Mouse (Mus musculus) macrophage (primary cell): ENCODE data around the gene Prpsap2. TPM values are rescaled to one million over a fixed set of nuclear protein-coding genes. Genes with fewer than 3 reads are reported as not detected.

Experiments used
- H3K27ac ChIP-seq: fragments of 350-480 bp; formaldehyde crosslinking; 2 replicates; pipeline ENCODE4 v1.9.0; 2021
- H3K36me3 ChIP-seq: fragments of 350-480 bp; formaldehyde crosslinking; 2 replicates; pipeline ENCODE4 v1.9.0; 2021; ENCODE audit errors: inconsistent target
- H3K4me3 ChIP-seq: fragments of 350-480 bp; formaldehyde crosslinking; 2 replicates; pipeline ENCODE4 v1.9.0; 2021; ENCODE audit errors: inconsistent target
- H3K79me2 ChIP-seq: fragments of 350-480 bp; formaldehyde crosslinking; 2 replicates; pipeline ENCODE4 v1.9.0; 2021; ENCODE audit errors: inconsistent target
- WGBS: methylation state at CpG from one replicate; pipeline ENCODE4 v1.1.7; 2026; ENCODE audit warnings: inconsistent platforms; ENCODE audit not compliant: missing documents; 5-methylcytosine and 5-hydroxymethylcytosine counted together
- polyA plus RNA-seq: library from polyadenylated mRNA; stranded (reverse); fragments of 250-400 nt; gene quantifications from 3 replicates; pipeline ENCODE4 v1.2.4, GENCODE M21; 2018; ENCODE audit warnings: inconsistent platforms

Prpsap2 gene
- polyA plus RNA-seq, 1 experiment from 2014 or later: 30.8 TPM

DNA sequence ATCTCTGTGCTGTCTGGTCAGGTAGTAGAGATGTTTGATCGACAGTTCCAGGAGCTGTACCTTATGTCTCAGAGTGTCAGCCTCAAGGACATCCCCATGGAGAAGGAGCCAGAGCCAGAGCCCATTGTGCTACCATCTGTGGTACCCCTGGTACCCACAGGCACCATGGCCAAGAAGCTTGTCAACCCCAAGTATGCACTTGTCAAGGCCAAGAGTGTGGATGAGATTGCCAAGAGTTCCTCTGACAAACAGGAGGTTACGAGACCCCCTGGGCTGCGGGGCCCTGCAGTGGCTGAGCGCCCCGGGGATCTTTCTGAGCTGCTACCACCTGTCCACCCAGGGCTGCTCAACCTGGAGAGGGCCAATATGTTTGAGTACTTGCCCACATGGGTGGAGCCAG is 59.4 kb downstream of the Prpsap2 start:
- H3K36me3 ChIP-seq: no peaks in the 10 kb centered on the region
- no peak overlapping the region for H3K4me3 ChIP-seq
- H3K79me2 ChIP-seq: no peaks in the 10 kb centered on the region
- 100% methylated on average over 5 of the region's 5 CpGs for WGBS
- no peak overlapping the region for H3K27ac ChIP-seq

DNA sequence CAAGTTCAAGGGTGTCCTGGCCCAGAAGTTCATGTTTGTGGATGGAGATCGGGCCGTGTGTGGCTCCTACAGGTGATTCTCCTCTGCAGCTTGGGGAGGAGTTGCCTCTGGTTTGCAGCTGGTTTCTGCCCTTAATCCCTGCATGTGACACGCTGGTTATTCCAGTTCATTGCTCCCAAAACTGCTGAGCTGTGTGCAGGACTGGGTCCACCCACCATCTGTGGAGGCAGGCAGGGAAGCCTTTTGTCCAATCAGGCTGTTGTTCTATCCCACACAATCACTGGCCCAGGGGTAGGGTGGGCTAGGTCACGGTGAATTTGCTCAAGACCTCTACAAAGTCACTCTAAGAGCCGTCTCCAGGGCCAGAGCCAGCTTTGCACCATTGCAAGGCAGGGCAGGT is 60.2 kb downstream of the Prpsap2 start:
- Histone ChIP-seq H3K36me3 (no peaks in the 10 kb centered on the region), H3K4me3 (no peak overlapping the region), H3K79me2 (no peaks in the 10 kb centered on the region), H3K27ac (no peak overlapping the region)
- 95% methylated on average over 5 of the region's 5 CpGs for WGBS

DNA sequence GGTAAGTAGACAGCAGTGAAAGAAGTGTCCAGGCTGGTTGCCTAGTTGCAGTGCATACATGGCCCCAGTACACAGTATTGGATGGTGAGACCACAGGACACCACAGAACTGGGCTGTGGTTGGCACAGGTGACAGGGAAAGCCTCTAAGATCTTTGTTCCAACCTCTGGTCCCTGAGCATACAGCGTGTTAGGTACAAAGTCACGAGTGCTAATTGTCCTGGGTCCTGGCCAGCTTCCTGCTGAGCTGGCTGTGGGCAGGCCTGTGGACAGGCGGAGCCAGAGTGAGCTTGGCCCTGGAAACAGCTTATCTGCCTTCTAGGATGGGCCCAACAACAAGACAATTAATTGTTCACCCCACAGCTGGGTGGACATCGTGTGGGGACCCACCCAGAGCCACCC is 62.0 kb downstream of the Prpsap2 start:
- WGBS: 57% methylated on average over 4 of the region's 4 CpGs
- Histone ChIP-seq H3K4me3 (no peak overlapping the region), H3K79me2 (no peaks in the 10 kb centered on the region), H3K36me3 (no peaks in the 10 kb centered on the region), H3K27ac (no peak overlapping the region)

DNA sequence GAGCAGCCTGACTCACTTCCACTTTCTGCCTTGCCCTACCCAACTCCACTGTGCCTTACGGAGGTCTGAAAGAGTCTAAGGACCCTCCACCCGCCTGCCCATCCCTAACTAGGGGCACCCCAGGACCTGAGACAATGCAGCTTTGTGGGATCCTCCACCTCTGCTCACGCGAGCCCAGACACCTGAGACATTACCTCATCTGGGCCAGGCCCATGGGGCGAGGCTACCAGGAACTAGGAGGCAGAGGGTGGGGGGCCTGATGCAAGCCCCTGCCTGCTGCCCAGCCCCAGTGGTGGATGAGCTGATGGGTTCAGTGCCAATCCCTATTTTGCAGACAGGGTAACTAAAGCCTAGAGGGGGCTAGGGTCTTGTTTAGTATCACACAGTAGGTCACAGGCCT is 62.4 kb downstream of the Prpsap2 start:
- Histone ChIP-seq H3K4me3 (no peak overlapping the region), H3K27ac (no peak overlapping the region), H3K79me2 (no peaks in the 10 kb centered on the region), H3K36me3 (no peaks in the 10 kb centered on the region)
- WGBS: 78% methylated on average over 5 of the region's 5 CpGs

DNA sequence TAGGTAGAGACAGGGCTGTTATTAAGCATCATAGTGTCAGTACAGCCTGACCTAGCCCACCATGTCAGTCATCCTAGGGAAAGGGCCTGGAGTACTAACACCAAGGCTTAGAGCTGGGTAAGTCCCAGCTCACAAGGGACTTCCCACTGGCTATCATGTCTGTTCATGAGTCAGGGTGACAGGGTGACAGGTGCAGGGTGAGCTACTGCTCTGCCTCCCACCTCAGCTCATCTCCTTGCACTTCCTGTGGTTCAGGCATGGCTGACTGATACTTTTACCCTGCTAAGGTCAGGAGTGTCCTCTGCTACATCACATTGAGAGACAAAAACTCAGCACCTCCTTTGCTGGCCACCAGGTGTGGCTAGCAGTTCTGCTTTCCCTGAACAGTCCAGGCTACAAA is 63.0 kb downstream of the Prpsap2 start:
- no peaks in the 10 kb centered on the region for H3K36me3 ChIP-seq
- no peak overlapping the region for H3K4me3 ChIP-seq
- no peaks in the 10 kb centered on the region for H3K79me2 ChIP-seq
- H3K27ac ChIP-seq: no peak overlapping the region

DNA sequence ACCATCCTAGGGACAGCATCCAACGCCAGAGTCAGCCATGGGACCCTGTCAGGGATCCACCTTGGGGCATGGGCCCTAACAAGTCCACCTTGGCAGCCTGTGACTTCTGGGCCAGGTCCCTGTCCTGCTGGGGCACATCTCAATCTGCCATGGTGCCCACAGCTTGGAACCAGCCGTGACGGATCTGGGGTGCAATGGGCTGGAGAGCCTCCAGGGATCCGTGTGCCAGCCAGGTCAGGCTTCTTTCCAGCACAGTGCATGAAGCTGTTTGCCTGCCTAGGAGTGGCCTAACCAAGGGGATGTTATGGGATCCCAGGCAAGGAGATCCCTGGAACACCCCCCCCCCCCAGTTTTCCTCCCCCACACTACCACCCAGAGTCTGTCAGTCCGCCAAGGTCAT is 68.9 kb downstream of the Prpsap2 start:
- Histone ChIP-seq H3K36me3 (no peaks in the 10 kb centered on the region), H3K4me3 (no peak overlapping the region), H3K27ac (no peak overlapping the region), H3K79me2 (no peaks in the 10 kb centered on the region)
- WGBS: 99% methylated on average over 5 of the region's 5 CpGs

DNA sequence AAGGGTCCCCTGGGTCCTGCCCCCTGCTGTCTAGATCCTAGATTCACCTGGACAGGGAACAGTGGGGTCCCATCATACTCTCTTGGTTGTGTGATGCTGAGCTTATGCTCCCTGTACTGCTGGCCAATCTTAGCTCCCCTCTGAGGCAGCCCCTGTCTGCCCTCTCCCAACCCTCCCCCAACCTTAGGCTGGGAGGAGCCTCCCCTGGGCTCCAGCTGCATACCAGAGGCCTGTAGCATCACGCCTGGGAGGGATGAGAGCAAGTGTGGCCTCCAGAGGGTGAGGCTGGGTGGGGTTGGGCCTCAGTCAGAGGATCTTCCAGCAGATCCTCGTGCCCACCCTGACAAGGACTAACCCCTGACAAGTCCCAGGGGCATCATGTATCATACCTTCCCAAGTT is 74.3 kb downstream of the Prpsap2 start:
- Histone ChIP-seq H3K79me2 (no peaks in the 10 kb centered on the region), H3K27ac (no peak overlapping the region), H3K4me3 (no peak overlapping the region), H3K36me3 (no peaks in the 10 kb centered on the region)
- WGBS: 87% methylated on average over 2 of the region's 2 CpGs

DNA sequence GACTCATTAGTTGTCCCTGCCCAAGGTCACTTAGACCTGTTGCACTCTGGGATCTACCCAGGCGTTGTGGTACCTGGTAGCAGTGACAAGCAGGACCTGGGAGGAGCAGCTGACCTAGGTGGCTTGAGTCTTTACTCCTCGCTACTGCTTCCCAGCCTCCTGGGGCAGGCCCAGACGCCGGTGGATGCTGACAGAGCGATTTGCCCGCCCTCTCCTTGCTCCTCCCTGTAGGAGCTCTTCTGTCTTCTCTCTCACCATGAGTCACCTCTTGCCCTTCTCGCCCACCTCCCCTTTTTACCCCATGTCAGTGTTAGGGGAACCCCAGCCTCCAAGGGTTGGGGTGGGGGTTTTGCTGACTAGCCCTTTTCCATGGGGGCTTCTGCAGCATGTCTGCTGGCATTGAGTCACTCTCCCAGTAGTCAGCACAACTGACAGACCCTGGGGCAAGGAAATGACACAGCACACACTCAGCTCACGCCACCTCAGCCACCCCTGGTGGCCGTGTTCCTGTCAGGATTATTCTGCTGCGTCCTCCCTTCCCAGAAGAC is 74.9 kb downstream of the Prpsap2 start:
- no peak overlapping the region for H3K4me3 ChIP-seq
- H3K27ac ChIP-seq: no peak overlapping the region

DNA sequence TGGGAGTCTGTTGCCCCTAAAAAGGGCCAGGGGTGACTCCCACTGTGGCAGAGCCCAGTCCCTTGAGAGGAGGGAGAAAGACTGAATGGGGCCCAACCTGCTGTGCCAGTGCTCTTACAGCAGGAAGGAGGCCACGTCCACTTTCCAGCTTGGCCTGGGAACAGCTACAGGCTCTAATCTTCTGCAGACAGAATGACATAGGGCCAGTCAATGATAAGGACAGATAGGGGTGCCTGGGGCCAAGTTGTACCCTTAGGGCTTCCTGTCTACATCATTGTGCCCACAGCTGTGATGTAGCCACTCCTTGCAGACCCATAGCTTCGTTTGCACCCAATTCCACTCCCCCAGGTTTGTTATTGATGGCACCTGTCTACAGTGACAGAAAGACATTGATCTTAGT is 75.7 kb downstream of the Prpsap2 start:
- no peaks in the 10 kb centered on the region for H3K79me2 ChIP-seq
- no peak overlapping the region for H3K4me3 ChIP-seq
- no peak overlapping the region for H3K27ac ChIP-seq
- no peaks in the 10 kb centered on the region for H3K36me3 ChIP-seq
- 50% methylated on average over 2 of the region's 2 CpGs for WGBS

More for the DNA sequence above, 74.9 kb downstream of the Prpsap2 start:
- no peaks in the 10 kb centered on the region for H3K79me2 ChIP-seq
- 58% methylated on average over 6 of the region's 10 CpGs for WGBS
- H3K36me3 ChIP-seq: no peaks in the 10 kb centered on the region

DNA sequence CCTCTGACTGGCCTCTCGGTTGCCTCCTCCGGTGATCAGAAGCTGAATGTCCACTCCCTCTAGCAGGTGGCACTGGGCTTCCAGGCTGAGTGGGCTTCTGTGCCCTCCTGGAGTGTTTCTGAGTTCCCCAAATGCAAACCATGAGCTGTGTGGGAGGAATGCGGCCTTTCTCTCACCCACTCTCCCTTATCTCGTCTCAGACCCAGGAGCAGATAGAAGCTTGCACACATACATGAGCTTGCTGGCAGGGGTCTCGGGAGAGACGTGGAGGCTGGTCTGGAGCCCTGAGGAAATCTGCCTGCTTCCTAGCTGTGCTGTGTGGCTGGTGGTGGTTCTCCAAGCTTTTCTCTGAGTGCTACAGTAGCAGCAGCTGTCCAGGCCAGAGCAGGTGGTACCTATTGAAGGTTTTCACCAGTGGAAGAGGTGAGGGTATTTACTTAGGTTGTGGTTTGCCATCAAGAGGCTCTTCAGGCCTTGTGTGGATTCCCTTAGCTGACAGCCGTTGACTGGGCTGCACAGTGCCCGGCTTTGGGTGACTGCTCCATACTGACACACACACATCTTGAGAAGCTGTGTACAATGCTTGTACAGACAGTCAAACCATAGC is 76.7 kb downstream of the Prpsap2 start:
- Histone ChIP-seq H3K4me3 (no peak overlapping the region), H3K79me2 (no peaks in the 10 kb centered on the region), H3K36me3 (no peaks in the 10 kb centered on the region), H3K27ac (no peak overlapping the region)
- WGBS: 87% methylated on average over 8 of the region's 8 CpGs

DNA sequence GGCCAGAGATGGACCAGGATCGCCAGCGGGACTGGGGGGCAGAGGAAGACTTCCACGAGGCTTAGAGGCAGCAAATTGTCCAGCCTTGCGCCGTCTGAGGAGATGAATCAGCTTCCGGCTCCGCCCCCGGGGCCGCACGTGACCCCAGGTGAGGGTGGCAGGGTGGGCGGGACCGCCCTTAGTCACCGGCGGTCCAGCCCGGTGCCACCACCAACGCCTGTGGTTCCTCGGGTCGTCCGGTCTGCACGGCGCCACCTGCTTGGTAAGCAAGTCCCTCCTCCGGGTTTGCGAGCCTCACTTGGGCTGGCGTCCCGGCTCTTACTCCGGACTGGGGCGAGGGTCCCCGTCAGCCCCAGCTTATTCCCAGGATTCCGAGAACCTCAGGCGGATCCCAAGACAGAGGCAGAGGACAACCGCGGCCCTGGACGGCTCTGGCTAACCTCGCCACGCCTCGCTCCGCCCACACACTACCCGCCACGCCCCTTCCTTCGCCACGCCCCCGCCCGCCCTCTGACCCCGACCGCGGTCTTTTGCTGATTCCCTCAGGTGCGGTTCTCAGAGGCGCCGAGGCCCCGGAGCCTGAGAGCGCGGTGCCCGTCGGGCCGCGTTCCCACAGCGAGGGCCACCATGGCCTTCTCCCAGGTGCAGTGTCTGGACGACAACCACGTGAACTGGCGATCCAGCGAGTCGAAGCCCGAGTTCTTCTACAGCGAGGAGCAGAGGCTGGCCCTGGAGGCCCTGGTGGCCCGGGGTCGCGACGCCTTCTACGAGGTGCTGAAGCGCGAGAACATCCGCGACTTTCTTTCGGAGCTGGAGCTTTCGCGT is 77.8 kb downstream of the Prpsap2 start, which contains the start of gene Fam83g:
TSS of gene Fam83g (plus strand) at position 185 of the 825 bp plus-strand sequence.
- Histone ChIP-seq H3K36me3 (no peaks in the 10 kb centered on the region), H3K27ac (no peak within 1 kb of the TSS), H3K79me2 (no peaks in the 10 kb centered on the region), H3K4me3 (no peak within 1 kb of the TSS)
- 9% methylated on average over 72 of the region's 76 CpGs for WGBS

Other genes with a start within 250 kb of the Prpsap2 start
- 0.20 to 0.98 TPM (median 0.42 TPM) in 3 replicates for gene Epn2, start 182.4 kb downstream of the Prpsap2 start, polyA plus RNA-seq
- gene Grap, start 108.8 kb downstream of the Prpsap2 start, polyA plus RNA-seq: 3.2 to 4.6 TPM (median 3.8 TPM) in 3 replicates
- gene Fam83g, start 78.0 kb downstream of the Prpsap2 start, polyA plus RNA-seq: 0.26 TPM in 1 of 3 replicates, not detected in the others
- not detected in 3 replicates for gene Slc5a10, start 41.3 kb downstream of the Prpsap2 start, polyA plus RNA-seq
- gene Ulk2, start 93.0 kb upstream of the Prpsap2 start, polyA plus RNA-seq: 30.1 to 30.5 TPM (median 30.3 TPM) in 3 replicates
- 30.0 to 39.9 TPM (median 37.1 TPM) in 3 replicates for gene Akap10, start 168.2 kb upstream of the Prpsap2 start, polyA plus RNA-seq
- 39.2 to 116 TPM (median 77.7 TPM) in 3 replicates for gene Specc1, start 194.7 kb upstream of the Prpsap2 start, polyA plus RNA-seq